Mouse (Mus musculus) hindbrain, embryonic 13.5 days (tissue): ENCODE data around the gene Foxn3. TPM values are rescaled to one million over a fixed set of nuclear protein-coding genes. Genes with fewer than 3 reads are reported as not detected.

Experiments used
- ATAC-seq: fragments of 200-750 bp; cut with Nextera tagmentation; 2 replicates; pipeline ENCODE4 v1.8.0; 2017; ENCODE audit warnings: moderate TSS enrichment; ENCODE audit not compliant: low FRiP score
- H3K27ac ChIP-seq: fragments of 300-500 bp; sonication (generic); 2 replicates; pipeline ENCODE4 v1.5.1; 2015; ENCODE audit warnings: inconsistent platforms, mild to moderate bottlenecking, moderate library complexity
- H3K27me3 ChIP-seq: fragments of 300-500 bp; sonication (generic); 2 replicates; pipeline ENCODE4 v1.6.1; 2015; ENCODE audit warnings: mild to moderate bottlenecking, inconsistent platforms
- H3K36me3 ChIP-seq: fragments of 300-500 bp; sonication (generic); 2 replicates; pipeline ENCODE4 v1.6.1; 2015; ENCODE audit warnings: mild to moderate bottlenecking, inconsistent platforms
- H3K4me1 ChIP-seq: fragments of 300-500 bp; sonication (generic); replicated peaks from 2 replicates; pipeline ENCODE4 v1.6.1; 2015; ENCODE audit warnings: inconsistent platforms
- H3K4me2 ChIP-seq: fragments of 300-500 bp; sonication (generic); 2 replicates; pipeline ENCODE4 v1.6.1; 2015; ENCODE audit warnings: inconsistent platforms, mild to moderate bottlenecking, moderate library complexity
- H3K4me3 ChIP-seq: fragments of 300-500 bp; sonication (generic); 2 replicates; pipeline ENCODE4 v1.5.1; 2015; ENCODE audit warnings: mild to moderate bottlenecking, inconsistent platforms
- H3K9ac ChIP-seq: fragments of 300-500 bp; sonication (generic); 2 replicates; pipeline ENCODE4 v1.6.1; 2015; ENCODE audit warnings: mild to moderate bottlenecking, inconsistent platforms
- H3K9me3 ChIP-seq: fragments of 300-500 bp; sonication (generic); 2 replicates; pipeline ENCODE4 v1.6.1; 2016; ENCODE audit warnings: inconsistent platforms
- WGBS: fragments of 180-500 bp; shearing (Covaris S2); methylation state at CpG from one replicate; pipeline ENCODE4 v1.1.7; 2015; 5-methylcytosine and 5-hydroxymethylcytosine counted together
- polyA plus RNA-seq: library from polyadenylated mRNA; unstranded; fragments of >200 nt; fragmentation: Nextera tagmentation; extraction: Ambion mirVana; gene quantifications from 2 replicates; pipeline ENCODE4 v1.2.1, GENCODE M21; 2015

The Foxn3 gene
- polyA plus RNA-seq, 1 experiment from 2014 or later: 83.6 TPM

GRCm38 (mm10) chr12:99474176-99474575 lies 89.2 kb downstream of the Foxn3 start:
- 37% methylated on average over 5 of the region's 5 CpGs for WGBS
- Histone ChIP-seq H3K27ac (no peak overlapping the region), H3K4me1 (peaks cover 30% of the 10 kb centered on the region)

GRCm38 (mm10) chr12:99473406-99474133 lies 89.8 kb downstream of the Foxn3 start:
- Histone ChIP-seq H3K27me3 (no peaks in the 10 kb centered on the region), H3K9me3 (no peaks in the 10 kb centered on the region), H3K4me3 (no peak overlapping the region), H3K36me3 (no peaks in the 10 kb centered on the region), H3K9ac (no peak overlapping the region), H3K4me2 (no peak overlapping the region), H3K27ac (peak overlapping the region; percentile 30; the same call in 1 of the 2 replicates), H3K4me1 (peaks cover 31% of the 10 kb centered on the region)
- 81% methylated on average over 10 of the region's 10 CpGs for WGBS
- no peak for ATAC-seq

More at GRCm38 (mm10) chr12:99474176-99474575, 89.2 kb downstream of the Foxn3 start:
- H3K27me3 ChIP-seq: no peaks in the 10 kb centered on the region
- H3K9me3 ChIP-seq: peaks cover 4% of the 10 kb centered on the region
- H3K4me2 ChIP-seq: no peak overlapping the region
- ATAC-seq: no peak
- H3K36me3 ChIP-seq: no peaks in the 10 kb centered on the region
- no peak overlapping the region for H3K4me3 ChIP-seq
- H3K9ac ChIP-seq: no peak overlapping the region

GRCm38 (mm10) chr12:99471431-99471830 lies 92.0 kb downstream of the Foxn3 start:
- Histone ChIP-seq H3K4me3 (no peak overlapping the region), H3K27ac (peak overlapping the region; percentile 58), H3K9ac (0 out of 2 replicates have a peak overlapping the region, but pooled peaks have one; percentile 39), H3K27me3 (no peaks in the 10 kb centered on the region), H3K36me3 (no peaks in the 10 kb centered on the region), H3K4me1 (peaks cover 51% of the 10 kb centered on the region), H3K4me2 (no peak overlapping the region), H3K9me3 (no peaks in the 10 kb centered on the region)
- WGBS: 81% methylated on average over 7 of the region's 7 CpGs
- no peak for ATAC-seq

- 38% methylated on average over 15 of the region's 15 CpGs for WGBS
- ATAC-seq: peak; percentile 64; the same call in 1 of the 2 replicates
- no peak overlapping the region for H3K4me3 ChIP-seq
- no peaks in the 10 kb centered on the region for H3K27me3 ChIP-seq
- H3K4me2 ChIP-seq: peak overlapping the region; percentile 30
- peaks cover 48% of the 10 kb centered on the region for H3K4me1 ChIP-seq
- peak overlapping the region; percentile 44; the same call in 1 of the 2 replicates for H3K27ac ChIP-seq
- no peak overlapping the region for H3K9ac ChIP-seq
- no peaks in the 10 kb centered on the region for H3K36me3 ChIP-seq
- no peaks in the 10 kb centered on the region for H3K9me3 ChIP-seq
These were observed 95.5 kb downstream of the Foxn3 start for GRCm38 (mm10) chr12:99467884-99468311.

GRCm38 (mm10) chr12:99467256-99467883 lies 96.0 kb downstream of the Foxn3 start:
- Histone ChIP-seq H3K27me3 (no peaks in the 10 kb centered on the region), H3K4me1 (peaks cover 48% of the 10 kb centered on the region), H3K4me2 (peak overlapping the region; percentile 30), H3K9me3 (no peaks in the 10 kb centered on the region), H3K9ac (no peak overlapping the region), H3K36me3 (no peaks in the 10 kb centered on the region), H3K27ac (peak overlapping the region; percentile 44; the same call in 1 of the 2 replicates), H3K4me3 (no peak overlapping the region)
- no peak; the same call in 1 of the 2 replicates for ATAC-seq
- 52% methylated on average over 12 of the region's 12 CpGs for WGBS

- Histone ChIP-seq H3K4me1 (peaks cover 42% of the 10 kb centered on the region), H3K27me3 (no peaks in the 10 kb centered on the region), H3K36me3 (no peaks in the 10 kb centered on the region), H3K27ac (peak overlapping the region; percentile 42; the same call in 1 of the 2 replicates), H3K9ac (no peak overlapping the region), H3K9me3 (no peaks in the 10 kb centered on the region), H3K4me2 (no peak overlapping the region), H3K4me3 (no peak overlapping the region)
- ATAC-seq: no peak
- 37% methylated on average over 5 of the region's 5 CpGs for WGBS
These were observed 97.0 kb downstream of the Foxn3 start for GRCm38 (mm10) chr12:99466426-99466825.

GRCm38 (mm10) chr12:99464291-99464690 lies 99.1 kb downstream of the Foxn3 start:
- Histone ChIP-seq H3K27ac (no peak overlapping the region), H3K4me2 (no peak overlapping the region), H3K36me3 (no peaks in the 10 kb centered on the region), H3K27me3 (no peaks in the 10 kb centered on the region), H3K9ac (no peak overlapping the region), H3K4me1 (peaks cover 34% of the 10 kb centered on the region), H3K4me3 (no peak overlapping the region), H3K9me3 (no peaks in the 10 kb centered on the region)
- no peak for ATAC-seq
- 92% methylated on average over 5 of the region's 5 CpGs for WGBS

- WGBS: 75% methylated on average over 1 of the region's 1 CpGs
- ATAC-seq: no peak
- H3K4me2 ChIP-seq: no peak overlapping the region
These were observed 100.5 kb downstream of the Foxn3 start for GRCm38 (mm10) chr12:99462846-99463245.

GRCm38 (mm10) chr12:99462302-99462701 lies 101.1 kb downstream of the Foxn3 start:
- H3K9me3 ChIP-seq: no peaks in the 10 kb centered on the region
- no peak overlapping the region for H3K27ac ChIP-seq
- no peak overlapping the region for H3K9ac ChIP-seq
- no peaks in the 10 kb centered on the region for H3K27me3 ChIP-seq
- H3K4me1 ChIP-seq: peaks cover 39% of the 10 kb centered on the region
- H3K4me2 ChIP-seq: no peak overlapping the region
- no peak overlapping the region for H3K4me3 ChIP-seq
- no peaks in the 10 kb centered on the region for H3K36me3 ChIP-seq
- ATAC-seq: no peak

More at GRCm38 (mm10) chr12:99462846-99463245, 100.5 kb downstream of the Foxn3 start:
- Histone ChIP-seq H3K9me3 (no peaks in the 10 kb centered on the region), H3K36me3 (no peaks in the 10 kb centered on the region), H3K27me3 (no peaks in the 10 kb centered on the region), H3K4me3 (no peak overlapping the region), H3K9ac (no peak overlapping the region), H3K27ac (no peak overlapping the region), H3K4me1 (peaks cover 39% of the 10 kb centered on the region)

- H3K9ac ChIP-seq: no peak overlapping the region
- peak; percentile 81; the same call in 1 of the 2 replicates for ATAC-seq
- H3K4me2 ChIP-seq: peak overlapping the region; percentile 37
- no peak overlapping the region for H3K4me3 ChIP-seq
- peaks cover 60% of the 10 kb centered on the region for H3K4me1 ChIP-seq
- WGBS: 45% methylated on average over 10 of the region's 10 CpGs
- H3K36me3 ChIP-seq: no peaks in the 10 kb centered on the region
- H3K27me3 ChIP-seq: no peaks in the 10 kb centered on the region
- H3K9me3 ChIP-seq: no peaks in the 10 kb centered on the region
- H3K27ac ChIP-seq: peak overlapping the region; percentile 60
These were observed 105.7 kb downstream of the Foxn3 start for GRCm38 (mm10) chr12:99457521-99458205.

- no peak overlapping the region for H3K4me3 ChIP-seq
- no peaks in the 10 kb centered on the region for H3K9me3 ChIP-seq
- H3K27me3 ChIP-seq: no peaks in the 10 kb centered on the region
- ATAC-seq: no peak
- no peak overlapping the region for H3K4me2 ChIP-seq
- no peak overlapping the region for H3K27ac ChIP-seq
- WGBS: 96% methylated on average over 8 of the region's 8 CpGs
- no peak overlapping the region for H3K9ac ChIP-seq
- H3K36me3 ChIP-seq: no peaks in the 10 kb centered on the region
- peaks cover 60% of the 10 kb centered on the region for H3K4me1 ChIP-seq
These were observed 107.8 kb downstream of the Foxn3 start for GRCm38 (mm10) chr12:99455580-99455979.

GRCm38 (mm10) chr12:99454394-99454793 lies 109.0 kb downstream of the Foxn3 start:
- ATAC-seq: no peak
- H3K9ac ChIP-seq: no peak overlapping the region
- WGBS: 57% methylated on average over 9 of the region's 9 CpGs

More at GRCm38 (mm10) chr12:99454394-99454793, 109.0 kb downstream of the Foxn3 start:
- Histone ChIP-seq H3K36me3 (no peaks in the 10 kb centered on the region), H3K27me3 (no peaks in the 10 kb centered on the region), H3K9me3 (no peaks in the 10 kb centered on the region), H3K4me2 (no peak overlapping the region), H3K4me3 (no peak overlapping the region), H3K4me1 (peaks cover 55% of the 10 kb centered on the region), H3K27ac (no peak overlapping the region)
